Mouse (Mus musculus) MEL (cell line): ENCODE data around the gene Diablo. TPM values are rescaled to one million over a fixed set of nuclear protein-coding genes. Genes with fewer than 3 reads are reported as not detected.
A peak's percentile ranks its signal among the peaks of the same experiment; 100 is the strongest.

Experiments used
- DNase-seq: peaks from one replicate; pipeline ENCODE4 v3.0.0; 2011; ENCODE audit warnings: low read depth, low spot score
- H3K27ac ChIP-seq: 2 replicates; pipeline ENCODE4 v1.5.1; 2012; ENCODE audit warnings: low read depth, mild to moderate bottlenecking, control low read depth, low read length, moderate library complexity; ENCODE audit not compliant: control insufficient read depth
- H3K27me3 ChIP-seq, 2 experiments: fragments of 150-350 bp in 1 of 2; sonication (generic) in 1 of 2; 2 replicates each; pipeline ENCODE4 v1.6.1; 2012; ENCODE audit warnings: low read length in 2 of 2, mild to moderate bottlenecking in 2 of 2, improper control_type of control experiment in 1 of 2, moderate library complexity in 1 of 2; ENCODE audit not compliant: insufficient read depth in 2 of 2, control insufficient read depth in 1 of 2
- H3K36me3 ChIP-seq, 2 experiments: 2 replicates each; pipeline ENCODE4 v1.6.1; 2012 to 2014; ENCODE audit warnings: low read length in 2 of 2, improper control_type of control experiment in 1 of 2, inconsistent platforms in 1 of 2, mild to moderate bottlenecking in 1 of 2; ENCODE audit not compliant: insufficient read depth in 2 of 2, control insufficient read depth in 1 of 2
- H3K4me1 ChIP-seq, 2 experiments: fragments of 150-350 bp in 1 of 2; sonication (generic) in 1 of 2; 2 replicates each; pipeline ENCODE4 v1.6.1; 2012; ENCODE audit warnings: low read length in 2 of 2, improper control_type of control experiment in 1 of 2, mild to moderate bottlenecking in 1 of 2; ENCODE audit not compliant: insufficient read depth in 2 of 2, control insufficient read depth in 1 of 2
- H3K4me3 ChIP-seq, 2 experiments: fragments of 150-350 bp in 1 of 2; sonication (generic) in 1 of 2; 2 replicates each; pipeline ENCODE4 v1.5.1; 2012; ENCODE audit warnings: low read depth in 2 of 2, low read length in 2 of 2, mild to moderate bottlenecking in 2 of 2, moderate library complexity in 2 of 2, control low read depth in 1 of 2, improper control_type of control experiment in 1 of 2; ENCODE audit not compliant: control insufficient read depth in 1 of 2, insufficient read depth in 1 of 2
- H3K79me2 ChIP-seq: 2 replicates; pipeline ENCODE4 v1.6.1; 2012; ENCODE audit warnings: mild to moderate bottlenecking, low read length, moderate library complexity; ENCODE audit not compliant: control insufficient read depth, poor library complexity, insufficient read depth
- H3K9ac ChIP-seq: 2 replicates; pipeline ENCODE4 v1.6.1; 2012; ENCODE audit warnings: low read depth, mild to moderate bottlenecking, control low read depth, low read length, moderate library complexity; ENCODE audit not compliant: control insufficient read depth, poor library complexity, severe bottlenecking
- H3K9me3 ChIP-seq: fragments of 150-350 bp; sonication (generic); replicated peaks from 2 replicates; pipeline ENCODE4 v1.6.1; 2012; ENCODE audit warnings: mild to moderate bottlenecking, low read length, improper control_type of control experiment, moderate library complexity; ENCODE audit not compliant: insufficient read depth
- CHD1 ChIP-seq: IDR thresholded peaks from 2 replicates; pipeline ENCODE4 v1.6.1; 2012; ENCODE audit warnings: low read depth, mild to moderate bottlenecking, inconsistent platforms, low read length, improper control_type of control experiment
- CHD2 ChIP-seq: IDR thresholded peaks from 2 replicates; pipeline ENCODE4 v1.6.1; 2011; ENCODE audit warnings: low read length, improper control_type of control experiment
- ELF1 ChIP-seq: IDR thresholded peaks from 2 replicates; pipeline ENCODE4 v1.6.1; 2014; ENCODE audit warnings: low read depth, mild to moderate bottlenecking, inconsistent platforms, low read length, improper control_type of control experiment, moderate library complexity
- EP300 ChIP-seq, 2 experiments: IDR thresholded peaks; 2 replicates each; pipeline ENCODE4 v1.6.1; 2011; ENCODE audit warnings: improper control_type of control experiment in 2 of 2, low read length in 2 of 2, low read depth in 1 of 2, mild to moderate bottlenecking in 1 of 2
- ETS1 ChIP-seq: IDR thresholded peaks from 2 replicates; pipeline ENCODE4 v1.6.1; 2012; ENCODE audit warnings: low read depth, mild to moderate bottlenecking, inconsistent platforms, low read length, improper control_type of control experiment, moderate library complexity
- MAFK ChIP-seq: IDR thresholded peaks from 2 replicates; pipeline ENCODE4 v1.6.1; 2011; ENCODE audit warnings: low read depth, mild to moderate bottlenecking, low read length, improper control_type of control experiment, borderline replicate concordance
- MAX ChIP-seq: IDR thresholded peaks from 2 replicates; pipeline ENCODE4 v1.6.1; 2011; ENCODE audit warnings: low read length, improper control_type of control experiment
- MXI1 ChIP-seq: IDR thresholded peaks from 2 replicates; pipeline ENCODE4 v1.6.1; 2011; ENCODE audit warnings: mild to moderate bottlenecking, low read depth, low read length, improper control_type of control experiment
- NELFE ChIP-seq: IDR thresholded peaks from 2 replicates; pipeline ENCODE4 v1.6.1; 2011; ENCODE audit warnings: low read depth, low read length, improper control_type of control experiment
- NRF1 ChIP-seq: IDR thresholded peaks from 2 replicates; pipeline ENCODE4 v1.6.1; 2014; ENCODE audit warnings: low read depth, mild to moderate bottlenecking, inconsistent platforms, low read length, improper control_type of control experiment, moderate library complexity; ENCODE audit not compliant: poor library complexity, insufficient read depth, severe bottlenecking
- RAD21 ChIP-seq: IDR thresholded peaks from 2 replicates; pipeline ENCODE4 v1.6.1; 2011; ENCODE audit warnings: mild to moderate bottlenecking, low read depth, low read length, improper control_type of control experiment
- SMC3 ChIP-seq: IDR thresholded peaks from 2 replicates; pipeline ENCODE4 v1.6.1; 2011; ENCODE audit warnings: low read depth, low read length, improper control_type of control experiment
- TAL1 ChIP-seq: IDR thresholded peaks from 2 replicates; pipeline ENCODE4 v1.6.1; 2012; ENCODE audit warnings: mild to moderate bottlenecking, inconsistent platforms, low read length, moderate library complexity, mixed read lengths
- ZMIZ1 ChIP-seq: IDR thresholded peaks from 2 replicates; pipeline ENCODE4 v1.6.1; 2012; ENCODE audit warnings: low read depth, mild to moderate bottlenecking, inconsistent platforms, low read length, improper control_type of control experiment, moderate library complexity
- ZNF384 ChIP-seq: IDR thresholded peaks from 2 replicates; pipeline ENCODE4 v1.6.1; 2012; ENCODE audit warnings: low read depth, mild to moderate bottlenecking, inconsistent platforms, low read length, improper control_type of control experiment
- polyA plus RNA-seq, 2 experiments: library from polyadenylated mRNA; stranded (reverse) in 1 of 2; unstranded in 1 of 2; fragments of >175 nt in 1 of 2; fragments of >200 nt in 1 of 2; gene quantifications; 2 replicates each; pipeline versions ENCODE4 v1.2.1 to v1.2.4; 2012; ENCODE audit warnings: low replicate concordance in 2 of 2, low read depth in 1 of 2; ENCODE audit not compliant: insufficient read length in 2 of 2, insufficient read depth in 1 of 2, missing spikeins in 1 of 2
- total RNA-seq: library from RNA; depleted of rRNA; stranded (reverse); fragments of 300-350 nt; gene quantifications from 2 replicates; pipeline ENCODE4 v1.2.3, GENCODE M21; 2012

The Diablo gene
- total and polyA plus RNA-seq, 3 experiments, result 48.9 to 70.8 TPM; not detected in 1

DNA sequence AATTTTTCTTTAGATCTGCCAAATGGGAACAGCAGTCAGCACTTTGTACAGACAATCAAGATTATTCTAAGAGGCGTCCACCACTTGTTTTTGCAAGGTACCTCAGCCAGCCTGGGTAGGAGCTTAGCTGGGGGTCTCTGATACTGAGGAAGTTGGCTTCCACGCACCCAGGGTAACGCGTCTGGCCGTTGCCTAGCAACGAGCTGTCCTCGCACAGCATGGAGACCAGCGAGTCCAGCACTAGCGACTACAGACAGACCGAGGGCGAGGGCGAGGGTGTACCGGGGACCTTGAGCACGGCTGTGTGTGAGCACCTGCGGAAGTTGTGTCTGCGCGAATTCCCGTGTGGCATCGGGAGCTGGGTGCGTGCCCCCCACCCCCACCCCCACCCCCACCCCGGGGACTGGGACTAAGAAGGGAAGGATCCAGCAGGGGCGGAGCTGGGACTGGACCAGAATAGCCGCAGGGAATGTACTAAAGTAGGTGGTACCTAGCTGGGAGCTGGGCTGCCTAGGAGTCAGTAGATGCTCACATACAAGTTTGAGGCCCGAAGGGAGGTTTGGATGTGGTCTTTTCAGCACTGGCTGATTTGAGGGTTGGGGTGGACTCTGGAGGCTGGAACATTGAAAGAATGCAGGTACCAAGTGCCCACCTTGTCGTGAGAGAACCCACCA, 34.7 kb downstream of the Diablo start, which contains the start of the genes Lrrc43 and Il31:
Gene Lrrc43, plus strand, starts transcription at position 194 of the 674 bp plus-strand sequence.
Gene Il31, minus strand, starts transcription at position 378 of the 674 bp plus-strand sequence.
- Histone ChIP-seq H3K9me3 (no peaks in the 10 kb centered on the region), H3K79me2 (no peaks in the 10 kb centered on the region), H3K27ac (no peak within 1 kb of the TSS), H3K4me1 (no peaks in the 10 kb centered on the region; a peak in 1 of 4 replicates), H3K27me3 (no peaks in the 10 kb centered on the region; a peak in 2 of 4 replicates), H3K36me3 (no peaks in the 10 kb centered on the region), H3K9ac (no peak within 1 kb of the TSS), H3K4me3 (no peak within 1 kb of the TSS)
- DNase-seq, result no peak
- TF ChIP-seq NELFE, result no peak
- no peak for TF ChIP-seq EP300 (IDR thresholded peaks at IDR 0.05; ENCODE audit: low read depth in 1 of 2, low read length in 2 of 2)
- TF ChIP-seq SMC3, result no peak
- TF ChIP-seq MAFK, result no peak
- TF ChIP-seq ELF1, result no peak
- TF ChIP-seq MXI1, result no peak
- TF ChIP-seq MAX, result no peak
- no peak for TF ChIP-seq ZMIZ1
- TF ChIP-seq TAL1, result no peak
- no peak for TF ChIP-seq ETS1
- TF ChIP-seq CHD2, result no peak
- TF ChIP-seq RAD21, result no peak
- TF ChIP-seq NRF1, result no peak
- no peak for TF ChIP-seq CHD1

DNA sequence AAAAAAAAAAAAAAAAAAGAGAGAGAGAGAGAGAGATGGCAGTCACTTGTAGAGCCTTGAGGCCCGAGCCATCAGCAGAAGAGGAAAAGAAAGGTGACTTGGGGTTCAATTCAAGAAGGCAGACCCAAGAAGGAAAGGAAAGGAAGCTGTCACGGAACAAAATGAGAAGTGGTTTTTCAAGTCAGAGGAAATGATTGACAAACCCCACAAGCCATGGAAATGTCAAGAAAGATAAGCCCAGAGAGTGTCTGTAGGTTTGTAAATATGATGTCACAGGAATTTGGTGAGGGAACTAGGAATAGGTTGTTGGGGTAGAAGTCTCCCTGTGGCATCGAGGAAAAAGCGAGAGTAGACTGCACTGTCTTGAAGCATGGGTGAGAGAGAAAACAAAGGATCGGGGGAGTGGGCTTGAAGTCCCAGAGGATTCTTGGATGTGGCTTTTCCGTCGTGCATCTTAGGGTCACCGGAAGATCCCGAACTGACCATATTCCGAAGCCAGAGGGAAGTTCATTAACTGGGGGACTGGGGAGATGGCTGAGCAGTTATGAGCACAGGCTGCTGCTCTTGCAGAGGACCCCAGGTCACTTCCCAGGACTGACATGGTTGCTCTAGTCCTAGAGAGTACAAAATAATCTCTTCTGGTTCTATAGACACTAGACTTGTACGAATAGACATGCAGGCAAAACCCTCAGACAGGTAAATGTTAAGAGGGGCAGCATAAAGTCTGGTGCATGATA, 36.1 kb downstream of the Diablo start:
- no peak overlapping the region for H3K27ac ChIP-seq
- H3K4me1 ChIP-seq, result no peaks in the 10 kb centered on the region; a peak in 1 of 4 replicates
- DNase-seq, result peak; percentile 30
- no peaks in the 10 kb centered on the region for H3K79me2 ChIP-seq
- TF ChIP-seq ZNF384 (0 out of 2 replicates have a peak, but pooled peaks have one; percentile 18), TAL1 (no peak)
- H3K4me3 ChIP-seq, result no peak overlapping the region
- H3K9ac ChIP-seq, result no peak overlapping the region
- peaks cover 0 to 3% of the 10 kb centered on the region in 2 experiments; a peak in 3 of 4 replicates for H3K27me3 ChIP-seq
- H3K9me3 ChIP-seq, result no peaks in the 10 kb centered on the region
- no peaks in the 10 kb centered on the region for H3K36me3 ChIP-seq
